Mouse (Mus musculus) kidney, embryonic 15.5 days (tissue): ENCODE data around the gene Frs3. TPM values are rescaled to one million over a fixed set of nuclear protein-coding genes. Genes with fewer than 3 reads are reported as not detected.

Experiments used
- ATAC-seq: fragments of 200-750 bp; cut with Nextera tagmentation; replicated peaks from 2 replicates; pipeline ENCODE4 v1.8.0; 2017; ENCODE audit warnings: moderate TSS enrichment; ENCODE audit not compliant: low FRiP score
- H3K27ac ChIP-seq: fragments of 300-500 bp; sonication (generic); 2 replicates; pipeline ENCODE4 v1.5.1; 2015; ENCODE audit warnings: mild to moderate bottlenecking, inconsistent platforms
- H3K27me3 ChIP-seq: fragments of 300-500 bp; sonication (generic); 2 replicates; pipeline ENCODE4 v1.6.1; 2015; ENCODE audit warnings: inconsistent platforms
- H3K36me3 ChIP-seq: fragments of 300-500 bp; sonication (generic); 2 replicates; pipeline ENCODE4 v1.6.1; 2015; ENCODE audit warnings: inconsistent platforms
- H3K4me1 ChIP-seq: fragments of 300-500 bp; sonication (generic); 2 replicates; pipeline ENCODE4 v1.6.1; 2015; ENCODE audit warnings: inconsistent platforms
- H3K4me2 ChIP-seq: fragments of 300-500 bp; sonication (generic); 2 replicates; pipeline ENCODE4 v1.6.1; 2015; ENCODE audit warnings: moderate library complexity, mild to moderate bottlenecking, inconsistent platforms
- H3K4me3 ChIP-seq: fragments of 300-500 bp; sonication (generic); replicated peaks from 2 replicates; pipeline ENCODE4 v1.5.1; 2015; ENCODE audit warnings: mild to moderate bottlenecking, inconsistent platforms
- H3K9ac ChIP-seq: fragments of 300-500 bp; sonication (generic); 2 replicates; pipeline ENCODE4 v1.6.1; 2015; ENCODE audit warnings: mild to moderate bottlenecking, inconsistent platforms
- H3K9me3 ChIP-seq: fragments of 300-500 bp; sonication (generic); replicated peaks from 2 replicates; pipeline ENCODE4 v1.6.1; 2016; ENCODE audit warnings: inconsistent platforms
- WGBS: fragments of 180-500 bp; shearing (Covaris S2); methylation state at CpG from one replicate; pipeline ENCODE4 v1.1.7; 2015; ENCODE audit warnings: mixed read lengths; 5-methylcytosine and 5-hydroxymethylcytosine counted together
- polyA plus RNA-seq: library from polyadenylated mRNA; unstranded; fragments of >200 nt; fragmentation: Nextera tagmentation; extraction: Ambion mirVana; gene quantifications from 2 replicates; pipeline ENCODE4 v1.2.1, GENCODE M21; 2015

The Frs3 gene
- polyA plus RNA-seq, 1 experiment from 2014 or later: 6.7 TPM

DNA sequence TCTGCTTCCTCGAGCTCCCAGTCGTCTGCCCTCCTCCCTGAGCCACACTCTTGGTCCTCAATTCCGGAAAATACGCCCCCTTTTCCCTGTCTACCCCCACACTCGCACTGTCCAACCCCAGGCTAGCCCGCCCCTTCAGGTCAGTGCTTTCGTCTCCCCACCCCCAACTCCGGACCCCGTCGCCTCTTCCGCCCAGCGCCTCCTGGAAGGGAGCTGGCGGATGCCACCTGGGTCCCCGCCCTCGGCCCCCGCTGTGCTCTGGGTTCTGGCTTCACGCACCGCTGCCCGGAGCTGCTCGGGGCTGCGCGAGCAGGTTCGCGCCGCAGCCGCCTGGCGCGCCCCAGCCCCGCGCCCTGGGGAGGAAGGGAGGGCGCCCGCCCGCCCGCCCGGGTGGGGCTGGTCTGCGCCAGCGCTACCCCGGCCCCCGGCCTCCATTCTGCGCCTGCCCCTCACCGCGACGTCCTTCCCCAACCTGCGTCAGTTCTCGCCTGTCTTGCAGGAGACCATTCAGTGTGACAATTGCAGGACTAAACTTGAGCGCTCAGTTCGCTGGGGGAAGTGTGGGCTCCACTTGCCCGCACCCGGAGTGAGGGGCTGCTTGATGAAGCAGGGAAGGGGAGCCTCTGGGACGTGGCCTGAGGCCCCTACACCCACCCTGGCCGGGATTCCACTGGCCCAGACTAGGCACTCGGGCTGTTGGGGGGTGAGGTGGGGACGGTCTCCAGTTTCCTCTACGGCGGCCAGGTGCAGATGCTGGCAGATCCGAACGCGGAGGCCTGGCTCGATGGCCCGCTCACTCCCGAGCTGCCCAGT lies 49.4 kb downstream of the Frs3 start:
- H3K4me1 ChIP-seq: peaks cover 29% of the 10 kb centered on the region
- peak overlapping the region; percentile 77 for H3K9ac ChIP-seq
- H3K4me2 ChIP-seq: peak overlapping the region; percentile 97
- peak overlapping the region; percentile 96 for H3K27ac ChIP-seq
- no peaks in the 10 kb centered on the region for H3K36me3 ChIP-seq
- WGBS: under 1% methylated on average over 49 of the region's 61 CpGs
- peak overlapping the region; percentile 82 for H3K4me3 ChIP-seq
- H3K27me3 ChIP-seq: 0 out of 2 replicates have a peak, but pooled peaks cover 8% of the 10 kb centered on the region
- peak; percentile 80 for ATAC-seq
- no peaks in the 10 kb centered on the region for H3K9me3 ChIP-seq

DNA sequence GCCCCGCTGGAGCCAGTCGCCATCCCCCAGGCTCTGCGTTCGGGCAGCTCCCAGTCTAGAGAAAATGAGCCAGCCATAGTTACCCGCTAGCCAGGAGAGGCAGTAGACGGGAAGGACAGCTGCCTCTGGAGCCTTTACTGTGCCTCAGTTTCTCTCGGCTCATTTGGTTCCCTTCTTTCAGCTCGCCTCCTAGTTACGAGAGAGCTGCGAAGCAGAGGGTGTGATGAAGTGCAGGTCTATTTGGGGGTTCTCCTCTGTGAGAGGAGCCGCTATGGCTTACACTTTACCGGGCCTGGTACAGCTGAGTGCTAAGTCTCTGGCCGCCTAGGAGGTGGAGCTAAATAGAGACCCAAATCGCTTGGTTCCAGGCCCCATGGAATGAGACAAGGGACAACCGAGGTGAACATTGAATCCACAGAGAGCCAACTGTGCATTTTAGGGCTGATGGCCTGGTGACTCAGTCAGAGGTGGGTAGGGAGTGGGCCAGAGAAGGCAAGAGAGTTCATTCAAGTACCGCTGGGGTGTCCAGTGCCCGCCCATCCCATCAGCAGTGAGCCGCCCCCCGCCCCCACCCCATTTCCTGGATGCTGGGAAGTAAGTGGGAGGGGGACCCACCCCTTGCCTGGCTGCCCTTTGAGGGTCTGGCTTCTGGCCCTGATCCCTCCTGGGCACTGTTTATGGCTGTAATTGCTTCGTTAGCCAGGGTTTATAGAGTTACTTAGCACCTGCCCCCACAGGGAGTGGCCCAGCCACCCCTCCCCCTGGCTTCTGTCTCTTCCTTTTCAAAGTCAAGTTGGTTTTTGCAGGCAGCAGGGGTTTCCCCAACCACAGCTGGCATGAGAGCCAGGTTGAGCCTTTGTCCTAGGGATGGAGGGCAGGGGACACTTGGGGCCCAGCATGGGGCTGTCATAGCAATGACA lies 50.3 kb downstream of the Frs3 start:
- Histone ChIP-seq H3K27ac (peak overlapping the region; percentile 96), H3K36me3 (no peaks in the 10 kb centered on the region), H3K4me1 (peaks cover 31% of the 10 kb centered on the region), H3K9ac (peak overlapping the region; percentile 77), H3K4me2 (peak overlapping the region; percentile 97), H3K4me3 (peak overlapping the region; percentile 82), H3K27me3 (0 out of 2 replicates have a peak, but pooled peaks cover 8% of the 10 kb centered on the region), H3K9me3 (no peaks in the 10 kb centered on the region)
- 6% methylated on average over 20 of the region's 20 CpGs for WGBS
- ATAC-seq: no peak

DNA sequence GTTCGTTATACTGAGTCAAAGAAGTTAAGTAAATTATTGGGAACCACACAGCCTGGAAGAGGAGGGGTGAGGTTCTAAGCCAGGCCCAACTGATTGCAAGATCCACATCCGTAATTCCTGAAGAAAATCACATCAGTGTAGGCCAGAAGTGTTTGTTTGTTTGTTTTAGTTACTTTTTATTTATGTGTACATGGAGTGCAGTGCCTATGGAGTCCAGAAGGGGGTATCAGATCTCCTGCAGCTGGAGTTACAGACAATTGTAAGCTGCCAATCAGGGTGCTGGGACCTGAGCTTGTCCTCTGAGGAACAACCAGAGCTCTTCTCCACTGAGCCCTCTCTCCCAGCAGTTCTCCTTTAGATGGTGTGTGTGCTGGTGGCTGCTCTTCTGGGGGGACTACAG lies 51.4 kb downstream of the Frs3 start:
- WGBS: 64% methylated on average over 2 of the region's 2 CpGs
- no peak for ATAC-seq
- H3K4me1 ChIP-seq: peaks cover 31% of the 10 kb centered on the region
- H3K9me3 ChIP-seq: 0 out of 2 replicates have a peak, but pooled peaks cover 5% of the 10 kb centered on the region
- H3K27ac ChIP-seq: peak overlapping the region; percentile 96; the same call in 1 of the 2 replicates
- 0 out of 2 replicates have a peak, but pooled peaks cover 8% of the 10 kb centered on the region for H3K27me3 ChIP-seq
- H3K9ac ChIP-seq: no peak overlapping the region
- no peak overlapping the region for H3K4me3 ChIP-seq
- H3K36me3 ChIP-seq: no peaks in the 10 kb centered on the region
- H3K4me2 ChIP-seq: no peak overlapping the region

DNA sequence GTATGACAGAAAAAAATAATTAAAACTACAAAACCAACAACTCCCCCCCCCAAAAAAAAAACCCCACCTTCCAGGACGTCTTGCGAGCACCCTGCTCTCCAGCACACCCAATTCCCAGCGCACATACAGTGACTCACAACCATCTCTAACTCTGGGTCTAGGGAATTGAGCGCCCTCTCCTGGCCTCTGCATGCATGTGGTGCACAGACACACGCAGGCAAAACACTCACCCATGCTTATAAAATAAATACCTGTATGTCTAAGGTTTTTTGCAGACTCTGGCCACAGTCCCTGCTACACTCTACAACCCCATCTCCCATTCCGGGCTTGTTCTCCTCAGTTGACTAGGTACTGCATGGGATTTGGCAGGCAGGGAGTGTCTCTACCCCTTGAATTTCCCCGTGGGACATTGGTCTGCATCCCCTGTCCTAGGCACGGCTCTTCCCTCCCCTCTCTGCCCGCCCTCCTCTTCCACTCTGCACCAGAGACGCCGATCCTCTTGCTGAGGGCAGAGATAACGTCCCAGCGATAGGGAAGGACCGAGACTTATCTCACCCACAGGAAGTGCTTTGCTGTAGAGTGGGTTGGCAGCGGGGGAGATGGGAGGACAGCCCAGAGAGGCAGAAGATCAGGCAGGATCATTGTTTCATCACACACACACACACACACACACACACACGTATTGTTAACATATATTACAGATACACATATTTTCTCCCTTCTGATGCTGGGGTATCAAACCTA lies 54.3 kb downstream of the Frs3 start:
- Histone ChIP-seq H3K4me2 (no peak overlapping the region), H3K9me3 (0 out of 2 replicates have a peak, but pooled peaks cover 5% of the 10 kb centered on the region), H3K9ac (no peak overlapping the region), H3K27ac (no peak overlapping the region), H3K36me3 (no peaks in the 10 kb centered on the region), H3K4me3 (no peak overlapping the region), H3K4me1 (peaks cover 25% of the 10 kb centered on the region), H3K27me3 (0 out of 2 replicates have a peak, but pooled peaks cover 8% of the 10 kb centered on the region)
- 38% methylated on average over 16 of the region's 16 CpGs for WGBS
- no peak for ATAC-seq

DNA sequence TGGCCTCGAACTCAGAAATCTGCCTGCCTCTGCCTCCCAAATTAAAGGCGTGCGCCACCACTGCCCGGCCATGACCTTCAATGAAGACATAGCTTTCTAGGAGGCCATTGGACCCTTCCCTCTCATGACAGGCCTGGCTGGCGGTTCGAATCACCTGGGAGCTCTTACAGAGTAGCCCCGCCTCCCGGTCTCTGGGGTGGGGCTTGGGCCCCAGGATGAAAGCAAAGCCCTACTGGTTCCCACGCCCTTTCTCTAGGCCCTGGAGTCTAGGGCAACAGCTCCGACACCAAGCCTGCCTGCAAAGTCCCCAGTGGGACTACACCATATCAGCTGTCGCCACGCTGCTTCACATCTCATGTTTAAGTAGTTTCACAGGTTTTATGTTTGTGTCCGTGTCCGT lies 55.3 kb downstream of the Frs3 start:
- Histone ChIP-seq H3K4me2 (no peak overlapping the region), H3K36me3 (no peaks in the 10 kb centered on the region), H3K27ac (no peak overlapping the region), H3K9ac (no peak overlapping the region), H3K9me3 (0 out of 2 replicates have a peak, but pooled peaks cover 5% of the 10 kb centered on the region), H3K4me1 (peaks cover 23% of the 10 kb centered on the region), H3K27me3 (0 out of 2 replicates have a peak, but pooled peaks cover 3% of the 10 kb centered on the region), H3K4me3 (no peak overlapping the region)
- WGBS: 94% methylated on average over 14 of the region's 14 CpGs
- no peak for ATAC-seq

- no peak for ATAC-seq
- H3K27me3 ChIP-seq: 0 out of 2 replicates have a peak, but pooled peaks cover 2% of the 10 kb centered on the region
- H3K9ac ChIP-seq: no peak overlapping the region
- no peak overlapping the region for H3K4me3 ChIP-seq
- H3K4me1 ChIP-seq: peaks cover 17% of the 10 kb centered on the region
- no peaks in the 10 kb centered on the region for H3K36me3 ChIP-seq
- 84% methylated on average over 10 of the region's 10 CpGs for WGBS
- 0 out of 2 replicates have a peak, but pooled peaks cover 5% of the 10 kb centered on the region for H3K9me3 ChIP-seq
- no peak overlapping the region for H3K27ac ChIP-seq
- H3K4me2 ChIP-seq: no peak overlapping the region
These were observed 56.0 kb downstream of the Frs3 start for GRCm38 (mm10) chr17:47744746-47745368.

DNA sequence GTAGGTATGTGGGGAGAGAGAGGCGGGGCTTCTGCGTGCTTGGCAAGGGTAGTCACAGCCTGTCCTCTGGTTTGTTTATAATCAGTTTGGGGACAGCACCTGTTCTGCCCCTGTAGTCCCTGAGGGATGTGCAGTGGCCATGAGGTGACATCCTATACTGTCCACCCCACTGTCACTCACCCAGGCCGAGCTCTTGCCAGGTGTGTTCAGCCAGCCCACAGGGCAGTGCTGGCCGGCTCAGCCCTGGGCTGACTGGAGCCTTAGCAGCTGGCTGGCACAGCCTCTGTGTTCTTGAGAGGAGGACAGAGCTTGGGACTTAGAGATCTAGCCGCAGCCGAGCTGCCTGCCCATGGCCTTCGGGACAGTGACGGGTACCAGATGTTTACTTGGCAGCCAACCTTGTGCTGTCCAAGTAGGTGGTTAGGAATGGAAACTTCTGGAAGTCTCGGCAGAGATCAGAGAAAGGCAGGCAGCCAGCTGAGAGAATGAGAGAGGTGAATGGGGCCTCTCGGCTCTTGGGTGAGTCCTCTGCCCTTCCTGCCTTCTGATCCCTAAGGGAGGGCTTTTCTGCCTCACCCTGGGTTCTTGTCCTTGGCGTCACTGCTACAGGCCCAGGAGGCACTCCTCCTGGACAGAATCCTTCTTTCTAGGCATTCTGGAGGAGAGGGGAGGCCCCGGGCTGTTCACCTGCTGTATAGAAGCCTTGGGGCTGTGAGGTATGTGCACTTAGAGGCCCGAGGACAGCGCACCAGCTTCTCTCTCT lies 60.1 kb downstream of the Frs3 start:
- peaks cover 7% of the 10 kb centered on the region; the same call in 1 of the 2 replicates for H3K36me3 ChIP-seq
- no peak overlapping the region for H3K4me2 ChIP-seq
- no peak overlapping the region for H3K4me3 ChIP-seq
- 0 out of 2 replicates have a peak, but pooled peaks cover 5% of the 10 kb centered on the region for H3K9me3 ChIP-seq
- 0 out of 2 replicates have a peak, but pooled peaks cover 10% of the 10 kb centered on the region for H3K4me1 ChIP-seq
- no peaks in the 10 kb centered on the region for H3K27me3 ChIP-seq
- ATAC-seq: peak; percentile 71
- WGBS: 53% methylated on average over 14 of the region's 14 CpGs
- H3K27ac ChIP-seq: no peak overlapping the region
- H3K9ac ChIP-seq: no peak overlapping the region

- peaks cover 7% of the 10 kb centered on the region; the same call in 1 of the 2 replicates for H3K36me3 ChIP-seq
- no peak overlapping the region for H3K4me3 ChIP-seq
- no peaks in the 10 kb centered on the region for H3K27me3 ChIP-seq
- no peak overlapping the region for H3K27ac ChIP-seq
- 0 out of 2 replicates have a peak, but pooled peaks cover 4% of the 10 kb centered on the region for H3K9me3 ChIP-seq
- no peak overlapping the region for H3K9ac ChIP-seq
- no peak overlapping the region for H3K4me2 ChIP-seq
- 75% methylated on average over 3 of the region's 3 CpGs for WGBS
- no peak for ATAC-seq
- 0 out of 2 replicates have a peak, but pooled peaks cover 10% of the 10 kb centered on the region for H3K4me1 ChIP-seq
These were observed 60.8 kb downstream of the Frs3 start for GRCm38 (mm10) chr17:47749626-47750025.

GRCm38 (mm10) chr17:47750101-47750500 lies 61.3 kb downstream of the Frs3 start:
- peaks cover 7% of the 10 kb centered on the region; the same call in 1 of the 2 replicates for H3K36me3 ChIP-seq
- H3K27ac ChIP-seq: no peak overlapping the region
- whole genome bisulfite sequencing: 59% methylated on average over 6 of the region's 6 CpGs
- H3K9ac ChIP-seq: no peak overlapping the region
- H3K4me3 ChIP-seq: no peak overlapping the region
- no peaks in the 10 kb centered on the region for H3K9me3 ChIP-seq
- 0 out of 2 replicates have a peak, but pooled peaks cover 10% of the 10 kb centered on the region for H3K4me1 ChIP-seq
- H3K4me2 ChIP-seq: no peak overlapping the region
- H3K27me3 ChIP-seq: no peaks in the 10 kb centered on the region
- ATAC-seq: no peak

DNA sequence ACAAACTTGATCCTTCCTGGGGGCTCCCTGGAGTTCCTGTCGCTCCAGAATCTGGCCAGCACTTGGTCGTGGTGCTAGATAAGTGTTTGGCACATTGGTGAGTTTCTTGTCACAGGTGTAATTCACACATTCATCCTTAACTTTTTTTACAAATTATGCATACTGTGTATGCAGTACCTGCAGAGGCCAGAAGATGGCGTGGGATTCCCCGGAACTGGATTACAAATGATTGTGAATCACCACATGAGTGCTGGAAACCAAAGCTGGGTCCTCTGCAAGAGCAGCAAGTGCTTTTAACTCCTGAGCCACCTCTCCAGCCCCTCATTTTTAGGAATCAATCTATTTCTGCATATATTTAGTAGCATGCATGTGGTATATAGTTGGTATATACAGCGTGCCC lies 63.0 kb downstream of the Frs3 start:
- Histone ChIP-seq H3K4me3 (no peak overlapping the region), H3K36me3 (peaks cover 7% of the 10 kb centered on the region; the same call in 1 of the 2 replicates), H3K9ac (no peak overlapping the region), H3K4me1 (peaks cover 15% of the 10 kb centered on the region; the same call in 1 of the 2 replicates), H3K27me3 (no peaks in the 10 kb centered on the region), H3K4me2 (no peak overlapping the region), H3K27ac (no peak overlapping the region), H3K9me3 (no peaks in the 10 kb centered on the region)
- no peak for ATAC-seq
- WGBS: 75% methylated on average over 5 of the region's 5 CpGs
